32 mouse cellular contexts compared by ENCODE assay signal in genomic region chr1:85925183-85925582, GRCm38 (mm10). TPM values are rescaled to one million over a fixed set of nuclear protein-coding genes. Genes with fewer than 3 reads are reported as not detected.
"Had no signal": no experiment of that assay in that cellular context is flagged by ENCODE, and none has a peak within 500 bp of the region (broad histone marks: within the 10 kb centered on the region; RNA-seq: fewer than 3 reads in every experiment).

No protein-coding gene starts in this region.

- ATAC-seq: forebrain, postnatal 0 days; hindbrain, embryonic 16.5 days; inflammation-experienced regulatory T-cells, adult 6 months; intestine, embryonic 15.5 days; intestine, postnatal 0 days had no signal

- H3K27me3 ChIP-seq: heart, embryonic 13.5 days; heart, embryonic 15.5 days; intestine, embryonic 15.5 days; limb, embryonic 12.5 days had no signal

- H3K9ac ChIP-seq: forebrain, postnatal 0 days; heart, embryonic 13.5 days; heart, embryonic 15.5 days; hindbrain, embryonic 14.5 days; intestine, embryonic 15.5 days; limb, embryonic 12.5 days had no signal

- H3K27ac ChIP-seq: heart, adult 2 months; heart, embryonic 13.5 days; heart, embryonic 15.5 days; hindbrain, embryonic 14.5 days; intestine, embryonic 15.5 days; left cerebral cortex, adult 2 months; limb, embryonic 10.5 days; limb, embryonic 12.5 days had no signal

- H3K9me3 ChIP-seq: heart, embryonic 13.5 days; heart, embryonic 15.5 days; intestine, embryonic 15.5 days; limb, embryonic 10.5 days; limb, embryonic 12.5 days had no signal

- DNase-seq: forebrain, postnatal 0 days; gastrocnemius, postnatal 14 days; gastrocnemius, postnatal 36 days; heart, adult 11 months; heart, adult 2 months; heart, postnatal 14 days; heart, postnatal 36 days; kidney, adult 18-20 months; kidney, adult 8-10 months; kidney, postnatal 10 days; kidney, postnatal 25 days; kidney, postnatal 4 days; layer of hippocampus, adult 9-11 months; layer of hippocampus, postnatal 36 days had no signal

- H3K4me3 ChIP-seq: heart, adult 2 months; heart, embryonic 13.5 days; heart, embryonic 15.5 days; intestine, embryonic 15.5 days; left cerebral cortex, adult 2 months; limb, embryonic 10.5 days; limb, embryonic 12.5 days had no signal

- H3K36me3 ChIP-seq: heart, embryonic 13.5 days; heart, embryonic 15.5 days; intestine, embryonic 15.5 days; limb, embryonic 10.5 days; limb, embryonic 12.5 days had no signal

- H3K4me2 ChIP-seq: heart, embryonic 11.5 days; heart, embryonic 13.5 days; heart, embryonic 15.5 days; hindbrain, embryonic 14.5 days; intestine, embryonic 15.5 days; limb, embryonic 12.5 days had no signal

RNA-seq across cellular contexts. Expression of gene 4933407L21Rik, which starts 3.1 kb away (rescaled TPM):
- total RNA-seq: gastrocnemius, postnatal 36 days; heart, adult 2 months; heart, postnatal 14 days; heart, postnatal 36 days; hematopoietic stem cell, adult 5-6 weeks had no signal
- polyA plus RNA-seq: heart, adult 2 months; heart, embryonic 11.5 days; heart, embryonic 13.5 days; heart, postnatal 0 days; limb, embryonic 10.5 days; limb, embryonic 12.5 days had no signal

RNA-seq across cellular contexts. Expression of gene Gpr55, which starts 35.6 kb away (rescaled TPM):
- total RNA-seq: gastrocnemius, adult 18-20 months; gastrocnemius, adult 8-10 months; gastrocnemius, postnatal 14 days; gastrocnemius, postnatal 36 days; heart, adult 2 months; heart, postnatal 14 days; heart, postnatal 36 days; layer of hippocampus, postnatal 14 days; layer of hippocampus, postnatal 36 days; left cerebral cortex, postnatal 36 days had no signal
- polyA plus RNA-seq: heart, adult 2 months; heart, embryonic 11.5 days; heart, postnatal 0 days; kidney, embryonic 14.5 days; limb, embryonic 10.5 days; limb, embryonic 12.5 days had no signal
